Mouse (Mus musculus) CH12.LX (cell line): ENCODE results near the gene Epb41l2. TPM values are rescaled to one million over a fixed set of nuclear protein-coding genes. Genes with fewer than 3 reads are reported as not detected.

Experiments used
- DNase-seq: peaks from one replicate; pipeline ENCODE4 v3.0.0-alpha.2; 2013; ENCODE audit errors: extremely low read depth
- H3K27ac ChIP-seq: 2 replicates; pipeline ENCODE4 v1.5.1; 2012; ENCODE audit warnings: low read depth, mild to moderate bottlenecking, control low read depth, moderate library complexity; ENCODE audit not compliant: insufficient read depth
- H3K27me3 ChIP-seq: replicated peaks from 2 replicates; pipeline ENCODE3; 2012; ENCODE audit warnings: inconsistent platforms
- H3K36me3 ChIP-seq, 2 experiments: replicated peaks in 1 of 2; 2 replicates each; pipeline versions ENCODE3 to v1.6.1; 2012; ENCODE audit warnings: inconsistent platforms in 1 of 2, low read length in 1 of 2, mild to moderate bottlenecking in 1 of 2, mixed read lengths in 1 of 2, moderate library complexity in 1 of 2; ENCODE audit not compliant: control insufficient read depth in 1 of 2, insufficient read depth in 1 of 2
- H3K4me1 ChIP-seq, 2 experiments: 2 replicates each; pipeline ENCODE4 v1.6.1; 2012; ENCODE audit warnings: inconsistent platforms in 1 of 2, moderate library complexity in 1 of 2; ENCODE audit not compliant: insufficient read depth in 2 of 2, control insufficient read depth in 1 of 2
- H3K4me2 ChIP-seq: 2 replicates; pipeline ENCODE4 v1.6.1; 2012; ENCODE audit warnings: low read depth, mild to moderate bottlenecking, control low read depth; ENCODE audit not compliant: poor library complexity, insufficient read depth, severe bottlenecking
- H3K4me3 ChIP-seq, 3 experiments: fragments of 150-350 bp in 1 of 3; sonication (generic) in 1 of 3; replicated peaks in 1 of 3; 2 replicates each; pipeline versions ENCODE3 to v1.5.1; 2011 to 2012; ENCODE audit warnings: low read depth in 2 of 3, low read length in 2 of 3, mild to moderate bottlenecking in 2 of 3, moderate library complexity in 2 of 3, control low read depth in 1 of 3, improper control_type of control experiment in 1 of 3, inconsistent platforms in 1 of 3, mixed read lengths in 1 of 3; ENCODE audit not compliant: poor library complexity in 1 of 3
- H3K79me2 ChIP-seq: replicated peaks from 2 replicates; pipeline ENCODE4 v1.6.1; 2012; ENCODE audit warnings: mild to moderate bottlenecking, moderate library complexity; ENCODE audit not compliant: control insufficient read depth, poor library complexity, insufficient read depth, severe bottlenecking; ENCODE audit errors: extremely low read depth
- H3K9ac ChIP-seq: 2 replicates; pipeline ENCODE4 v1.6.1; 2012; ENCODE audit warnings: low read depth, mild to moderate bottlenecking, control low read depth, moderate library complexity; ENCODE audit not compliant: insufficient read depth
- H3K9me3 ChIP-seq: replicated peaks from 2 replicates; pipeline ENCODE3; 2012; ENCODE audit warnings: low read length, inconsistent platforms, mixed read lengths
- BHLHE40 ChIP-seq: IDR thresholded peaks from 2 replicates; pipeline ENCODE4 v1.6.1; 2011; ENCODE audit warnings: mild to moderate bottlenecking, low read depth, low read length, improper control_type of control experiment
- CHD2 ChIP-seq: IDR thresholded peaks from 2 replicates; pipeline ENCODE4 v1.6.1; 2011; ENCODE audit warnings: low read length, improper control_type of control experiment
- CTCF ChIP-seq, 2 experiments: IDR thresholded peaks in 1 of 2; conservative IDR thresholded peaks in 1 of 2; 2 replicates each; pipeline ENCODE4 v1.5.1; 2011 to 2012; ENCODE audit warnings: low read depth in 2 of 2, low read length in 2 of 2, improper control_type of control experiment in 1 of 2, inconsistent platforms in 1 of 2, mild to moderate bottlenecking in 1 of 2, moderate library complexity in 1 of 2
- E2F4 ChIP-seq: IDR thresholded peaks from 2 replicates; pipeline ENCODE4 v1.6.1; 2011; ENCODE audit warnings: low read depth, low read length, improper control_type of control experiment; ENCODE audit not compliant: insufficient replicate concordance
- ELF1 ChIP-seq: IDR thresholded peaks from 2 replicates; pipeline ENCODE4 v1.6.1; 2014; ENCODE audit warnings: low read depth, mild to moderate bottlenecking, inconsistent platforms, low read length, improper control_type of control experiment
- EP300 ChIP-seq: IDR thresholded peaks from 2 replicates; pipeline ENCODE4 v1.6.1; 2011; ENCODE audit warnings: low read length, improper control_type of control experiment
- ETS1 ChIP-seq: conservative IDR thresholded peaks from 2 replicates; pipeline ENCODE4 v1.6.1; 2012; ENCODE audit warnings: low read depth, mild to moderate bottlenecking, inconsistent platforms, low read length, improper control_type of control experiment, moderate library complexity
- IRF4 ChIP-seq: IDR thresholded peaks from 2 replicates; pipeline ENCODE4 v1.6.1; 2014; ENCODE audit warnings: low read depth, mild to moderate bottlenecking, inconsistent platforms, low read length, improper control_type of control experiment
- JUN ChIP-seq: IDR thresholded peaks from 2 replicates; pipeline ENCODE4 v1.6.1; 2011; ENCODE audit warnings: low read depth, mild to moderate bottlenecking, low read length, improper control_type of control experiment, moderate library complexity; ENCODE audit not compliant: insufficient read depth
- KAT2A ChIP-seq: IDR thresholded peaks from 2 replicates; pipeline ENCODE4 v1.6.1; 2012; ENCODE audit warnings: low read length, improper control_type of control experiment, inconsistent platforms; ENCODE audit not compliant: insufficient replicate concordance
- MAX ChIP-seq: IDR thresholded peaks from 2 replicates; pipeline ENCODE4 v1.6.1; 2011; ENCODE audit warnings: low read length, improper control_type of control experiment
- MAZ ChIP-seq: IDR thresholded peaks from 2 replicates; pipeline ENCODE4 v1.6.1; 2012; ENCODE audit warnings: low read depth, mild to moderate bottlenecking, inconsistent platforms, low read length, improper control_type of control experiment, moderate library complexity
- MEF2A ChIP-seq: IDR thresholded peaks from 2 replicates; pipeline ENCODE4 v1.6.1; 2014; ENCODE audit warnings: low read depth, mild to moderate bottlenecking, inconsistent platforms, low read length, improper control_type of control experiment, borderline replicate concordance
- MXI1 ChIP-seq: IDR thresholded peaks from 2 replicates; pipeline ENCODE4 v1.6.1; 2011; ENCODE audit warnings: mild to moderate bottlenecking, low read depth, low read length, improper control_type of control experiment
- NELFE ChIP-seq: IDR thresholded peaks from 2 replicates; pipeline ENCODE4 v1.6.1; 2011; ENCODE audit warnings: low read depth, low read length, improper control_type of control experiment
- NRF1 ChIP-seq: IDR thresholded peaks from 2 replicates; pipeline ENCODE4 v1.6.1; 2014; ENCODE audit warnings: low read depth, mild to moderate bottlenecking, inconsistent platforms, low read length, improper control_type of control experiment, moderate library complexity
- POLR2A ChIP-seq: IDR thresholded peaks from 2 replicates; pipeline ENCODE4 v1.6.1; 2011; ENCODE audit warnings: low read depth, mild to moderate bottlenecking, improper control_type of control experiment, low read length
- POLR2AphosphoS2 ChIP-seq: IDR thresholded peaks from 2 replicates; pipeline ENCODE4 v1.6.1; 2011; ENCODE audit warnings: low read depth, low read length, improper control_type of control experiment
- SMC3 ChIP-seq: IDR thresholded peaks from 2 replicates; pipeline ENCODE4 v1.6.1; 2011; ENCODE audit warnings: low read depth, low read length, improper control_type of control experiment
- TBP ChIP-seq: conservative IDR thresholded peaks from 2 replicates; pipeline ENCODE4 v1.6.1; 2011; ENCODE audit warnings: low read depth, low read length, improper control_type of control experiment
- UBTF ChIP-seq: IDR thresholded peaks from 2 replicates; pipeline ENCODE4 v1.6.1; 2012; ENCODE audit warnings: low read depth, mild to moderate bottlenecking, inconsistent platforms, low read length, improper control_type of control experiment, moderate library complexity
- USF2 ChIP-seq: conservative IDR thresholded peaks from 2 replicates; pipeline ENCODE4 v1.6.1; 2011; ENCODE audit warnings: low read depth, low read length, improper control_type of control experiment
- ZNF384 ChIP-seq: IDR thresholded peaks from 2 replicates; pipeline ENCODE4 v1.6.1; 2012; ENCODE audit warnings: low read depth, low read length, improper control_type of control experiment, inconsistent platforms
- dilution Hi-C: fragments of 300-500 bp; cut with MboI; formaldehyde crosslinking; loops from 2 replicates; pipeline ENCODE4 v1.14.3; 2020; ENCODE audit warnings: low sequenced_read_pairs; ENCODE audit not compliant: extremely low pct_unique_long_range_greater_than_20kb, extremely low pct_ligation_motif_present
- in situ Hi-C: fragments of 300-500 bp; cut with MboI; formaldehyde crosslinking; loops from 3 replicates; pipeline ENCODE4 v1.14.3; 2019; ENCODE audit warnings: low sequenced_read_pairs, low pct_ligation_motif_present, low pct_unique_long_range_greater_than_20kb, mixed read lengths
- polyA plus RNA-seq: library from polyadenylated mRNA; unstranded; fragments of >175 nt; gene quantifications from 2 replicates; pipeline ENCODE4 v1.2.1, GENCODE M21; 2012; ENCODE audit warnings: low read depth; ENCODE audit not compliant: insufficient read length
- total RNA-seq, 2 experiments: library from RNA; depleted of rRNA; stranded (reverse); fragments of 300-350 nt in 1 of 2; fragments of >200 nt in 1 of 2; gene quantifications; 2 replicates each; pipeline ENCODE4 v1.2.3; 2012 to 2014

The Epb41l2 gene
- total and polyA plus RNA-seq, 3 experiments: 24.3 to 71.2 (median 28.4) TPM

GRCm38 (mm10) chr10:25428658-25429057 lies 69.1 kb downstream of the Epb41l2 start:
- dilution Hi-C loops: no loop called here

GRCm38 (mm10) chr10:25429346-25429745 lies 69.7 kb downstream of the Epb41l2 start:
- Histone ChIP-seq H3K27ac (no peak overlapping the region), H3K4me2 (no peak overlapping the region), H3K27me3 (no peaks in the 10 kb centered on the region), H3K79me2 (no peaks in the 10 kb centered on the region), H3K36me3 (peaks cover 0 to 14% of the 10 kb centered on the region in 2 experiments), H3K9ac (no peak overlapping the region), H3K4me1 (peaks cover 11 to 40% of the 10 kb centered on the region in 2 experiments), H3K4me3 (no peak overlapping the region), H3K9me3 (no peaks in the 10 kb centered on the region)
- TF ChIP-seq CTCF (conservative IDR thresholded peaks at IDR 0.05 in 1 of 2, IDR thresholded peaks at IDR 0.05 in 1 of 2; ENCODE audit: low read depth in 2 of 2, low read length in 2 of 2) (no peak), E2F4 (no peak), MAZ (no peak), JUN (no peak), UBTF (no peak), IRF4 (no peak), MXI1 (no peak)
- dilution Hi-C loops: no loop called here
- DNase-seq: no peak
- in situ Hi-C loops: no loop called here

More at GRCm38 (mm10) chr10:25428658-25429057, 69.1 kb downstream of the Epb41l2 start:
- TF ChIP-seq POLR2A: no peak
- TF ChIP-seq USF2: no peak
- TF ChIP-seq CTCF (conservative IDR thresholded peaks at IDR 0.05 in 1 of 2, IDR thresholded peaks at IDR 0.05 in 1 of 2; ENCODE audit: low read depth in 2 of 2, low read length in 2 of 2): no peak
- TF ChIP-seq NRF1: no peak
- no peak for TF ChIP-seq CHD2
- TF ChIP-seq KAT2A: no peak
- no peak for TF ChIP-seq EP300
- no peak for TF ChIP-seq ELF1
- no peak for TF ChIP-seq ETS1
- TF ChIP-seq NELFE: no peak
- TF ChIP-seq MXI1: no peak
- TF ChIP-seq BHLHE40: no peak
- no peak for TF ChIP-seq TBP
- TF ChIP-seq MEF2A: no peak
- TF ChIP-seq MAX: no peak
- TF ChIP-seq POLR2AphosphoS2: no peak
- no peak for TF ChIP-seq SMC3
- no peak for TF ChIP-seq ZNF384
- in situ Hi-C loops: no loop called here
- DNase-seq: no peak
- H3K4me1 ChIP-seq: peaks cover 11 to 34% of the 10 kb centered on the region in 2 experiments
- no peak overlapping the region for H3K9ac ChIP-seq
- H3K79me2 ChIP-seq: no peaks in the 10 kb centered on the region
- no peak overlapping the region for H3K4me3 ChIP-seq
- no peak overlapping the region for H3K4me2 ChIP-seq
- H3K9me3 ChIP-seq: no peaks in the 10 kb centered on the region
- no peaks in the 10 kb centered on the region for H3K27me3 ChIP-seq
- H3K36me3 ChIP-seq: peaks cover 0 to 14% of the 10 kb centered on the region in 2 experiments
- no peak overlapping the region for H3K27ac ChIP-seq
